Mouse (Mus musculus) liver, postnatal 0 days (tissue): ENCODE measurements at regions not wholly inside any gene's neighbourhood (a gene's known extent, or its start where the extent isn't known, plus 50 kb on each side); places are given as distances from the start of the nearest gene placed in this dataset.

Experiments used
- CTCF ChIP-seq: sonication (generic); IDR thresholded peaks from 2 replicates; pipeline ENCODE4 v1.5.1; 2016; ENCODE audit warnings: antibody characterized with exemption, low read depth
- EP300 ChIP-seq: IDR thresholded peaks from 2 replicates; pipeline ENCODE4 v1.6.1; 2016; ENCODE audit warnings: antibody characterized with exemption, low read depth, mild to moderate bottlenecking

- no peak for TF ChIP-seq CTCF
- TF ChIP-seq EP300 = no peak
Observed at GRCm38 (mm10) chrX:10904072-10904471, 189.3 kb downstream of the Mid1ip1 start.
